ENCODE assay signal across 35 mouse cellular contexts in genomic region chr19:19636055-19636454, GRCm38 (mm10).
"Had no signal": no experiment of that assay in that cellular context is flagged by ENCODE, and none has a peak within 500 bp of the region (broad histone marks: within the 10 kb centered on the region; RNA-seq: fewer than 3 reads in every experiment).

No protein-coding gene starts in this region.

- H3K4me1 ChIP-seq: heart, embryonic 12.5 days; heart, embryonic 13.5 days; heart, embryonic 15.5 days; hindbrain, embryonic 10.5 days; hindbrain, embryonic 12.5 days; hindbrain, embryonic 13.5 days; hindbrain, embryonic 15.5 days; intestine, embryonic 15.5 days; kidney, embryonic 15.5 days had no signal

- H3K4me3 ChIP-seq: heart, embryonic 12.5 days; heart, embryonic 13.5 days; heart, embryonic 15.5 days; hindbrain, embryonic 10.5 days; hindbrain, embryonic 12.5 days; hindbrain, embryonic 13.5 days; hindbrain, embryonic 15.5 days; intestine, embryonic 15.5 days; kidney, embryonic 15.5 days; layer of hippocampus, adult 2 months; left cerebral cortex, adult 2 months had no signal

- H3K9ac ChIP-seq: heart, embryonic 12.5 days; heart, embryonic 13.5 days; heart, embryonic 15.5 days; hindbrain, embryonic 12.5 days; hindbrain, embryonic 13.5 days; hindbrain, embryonic 14.5 days; hindbrain, embryonic 15.5 days; intestine, embryonic 15.5 days; kidney, embryonic 15.5 days had no signal

- H3K27me3 ChIP-seq: heart, embryonic 12.5 days; heart, embryonic 13.5 days; heart, embryonic 15.5 days; hindbrain, embryonic 12.5 days; hindbrain, embryonic 13.5 days; hindbrain, embryonic 15.5 days; intestine, embryonic 15.5 days; kidney, embryonic 15.5 days had no signal

- H3K9me3 ChIP-seq: heart, embryonic 12.5 days; heart, embryonic 13.5 days; heart, embryonic 15.5 days; hindbrain, embryonic 10.5 days; hindbrain, embryonic 12.5 days; hindbrain, embryonic 13.5 days; hindbrain, embryonic 15.5 days; intestine, embryonic 15.5 days; kidney, embryonic 15.5 days had no signal

- H3K36me3 ChIP-seq: heart, embryonic 12.5 days; heart, embryonic 13.5 days; heart, embryonic 15.5 days; hindbrain, embryonic 10.5 days; hindbrain, embryonic 12.5 days; hindbrain, embryonic 13.5 days; hindbrain, embryonic 15.5 days; intestine, embryonic 15.5 days; kidney, embryonic 15.5 days had no signal

- H3K27ac ChIP-seq: heart, embryonic 13.5 days; heart, embryonic 15.5 days; hindbrain, embryonic 10.5 days; hindbrain, embryonic 12.5 days; hindbrain, embryonic 13.5 days; hindbrain, embryonic 14.5 days; hindbrain, embryonic 15.5 days; hindbrain, postnatal 0 days; intestine, embryonic 15.5 days; kidney, embryonic 15.5 days; kidney, postnatal 0 days; layer of hippocampus, adult 2 months; left cerebral cortex, adult 2 months had no signal

- H3K4me2 ChIP-seq: heart, embryonic 11.5 days; heart, embryonic 12.5 days; heart, embryonic 13.5 days; heart, embryonic 15.5 days; hindbrain, embryonic 12.5 days; hindbrain, embryonic 13.5 days; hindbrain, embryonic 14.5 days; hindbrain, embryonic 15.5 days; intestine, embryonic 15.5 days; kidney, embryonic 15.5 days had no signal

- ATAC-seq: hindbrain, embryonic 16.5 days; hindbrain, postnatal 0 days; inflammation-experienced regulatory T-cells, adult 6 months; intestine, embryonic 15.5 days; intestine, embryonic 16.5 days; intestine, postnatal 0 days had no signal

- DNase-seq: heart, postnatal 10 days; heart, postnatal 14 days; heart, postnatal 36 days; heart, postnatal 4 days; kidney, adult 11 months; kidney, adult 18-20 months; kidney, adult 2 months; kidney, adult 8-10 months; kidney, adult 9 months; kidney, postnatal 10 days; kidney, postnatal 14 days; kidney, postnatal 25 days; kidney, postnatal 36 days; kidney, postnatal 4 days; layer of hippocampus, adult 9-11 months; layer of hippocampus, postnatal 36 days had no signal
